Mouse (Mus musculus) liver, embryonic 14.5 days (tissue): ENCODE measurements around the gene Tubg1. TPM values are rescaled to one million over a fixed set of nuclear protein-coding genes. Genes with fewer than 3 reads are reported as not detected.

Experiments used
- ATAC-seq: fragments of 200-750 bp; cut with Nextera tagmentation; 2 replicates; pipeline ENCODE4 v1.8.0; 2017; ENCODE audit warnings: moderate number of reproducible peaks, mild to moderate bottlenecking, moderate library complexity; ENCODE audit not compliant: insufficient read depth
- DNase-seq, 3 experiments: peaks; one replicate each; pipeline ENCODE4 v3.0.0-alpha.2; 2012 to 2013; ENCODE audit warnings: low read depth in 3 of 3, low spot score in 3 of 3
- H3K27ac ChIP-seq: fragments of 300-500 bp; sonication (generic); 2 replicates; pipeline ENCODE4 v1.5.1; 2014; ENCODE audit warnings: moderate library complexity, mild to moderate bottlenecking, control low read depth, inconsistent platforms
- H3K27me3 ChIP-seq: fragments of 300-500 bp; sonication (generic); 2 replicates; pipeline ENCODE4 v1.6.1; 2014; ENCODE audit warnings: mild to moderate bottlenecking, low read length, moderate library complexity; ENCODE audit not compliant: control insufficient read depth, insufficient read depth
- H3K36me3 ChIP-seq: fragments of 300-500 bp; sonication (generic); replicated peaks from 2 replicates; pipeline ENCODE4 v1.6.1; 2014; ENCODE audit warnings: low read depth; ENCODE audit not compliant: control insufficient read depth, insufficient read depth
- H3K4me1 ChIP-seq, 2 experiments: fragments of 200-500 bp in 1 of 2; fragments of 300-500 bp in 1 of 2; sonication (generic) in 1 of 2; replicated peaks; 2 replicates each; pipeline ENCODE4 v1.6.1; 2012 to 2014; ENCODE audit warnings: antibody characterized with exemption in 1 of 2, inconsistent platforms in 1 of 2, low read length in 1 of 2; ENCODE audit not compliant: control insufficient read depth in 2 of 2, insufficient read depth in 2 of 2
- H3K4me2 ChIP-seq: fragments of 300-500 bp; sonication (generic); 2 replicates; pipeline ENCODE4 v1.6.1; 2014; ENCODE audit warnings: low read depth, mild to moderate bottlenecking, control low read depth, moderate library complexity
- H3K4me3 ChIP-seq, 2 experiments: fragments of 200-500 bp in 1 of 2; fragments of 300-500 bp in 1 of 2; sonication (generic) in 1 of 2; 2 replicates each; pipeline ENCODE4 v1.5.1; 2012 to 2014; ENCODE audit warnings: low read depth in 2 of 2, low read length in 2 of 2, mild to moderate bottlenecking in 2 of 2, control low read depth in 1 of 2, inconsistent platforms in 1 of 2, moderate library complexity in 1 of 2; ENCODE audit not compliant: insufficient read depth in 1 of 2
- H3K9ac ChIP-seq: fragments of 300-500 bp; sonication (generic); replicated peaks from 2 replicates; pipeline ENCODE4 v1.6.1; 2014; ENCODE audit warnings: mild to moderate bottlenecking, control low read depth, moderate library complexity
- H3K9me3 ChIP-seq: fragments of 300-500 bp; sonication (generic); 2 replicates; pipeline ENCODE4 v1.6.1; 2016; ENCODE audit warnings: low read length, mixed read lengths; ENCODE audit not compliant: control insufficient read depth
- CTCF ChIP-seq: IDR thresholded peaks from 2 replicates; pipeline ENCODE4 v1.5.1; 2016; ENCODE audit warnings: antibody characterized with exemption, low read depth, control low read depth
- EP300 ChIP-seq: IDR thresholded peaks from 2 replicates; pipeline ENCODE4 v1.6.1; 2016; ENCODE audit warnings: antibody characterized with exemption, low read depth
- WGBS: fragments of 180-500 bp; shearing (Covaris S2); extraction: QIAGEN DNeasy Blood & Tissue Kit; methylation state at CpG from one replicate; pipeline ENCODE4 v1.1.7; 2014; ENCODE audit not compliant: insufficient replicate concordance; 5-methylcytosine and 5-hydroxymethylcytosine counted together
- polyA plus RNA-seq, 2 experiments: library from polyadenylated mRNA; depleted of rRNA in 1 of 2; stranded (reverse) in 1 of 2; unstranded in 1 of 2; fragments of >200 nt; fragmentation: Nextera tagmentation in 1 of 2; extraction: Ambion mirVana in 1 of 2; gene quantifications; 2 replicates each; pipeline versions ENCODE4 v1.2.1 to v1.2.3; 2012 to 2014

Gene Tubg1
- polyA plus RNA-seq, 2 experiments, result 13.8 to 32.0 TPM

- WGBS, result 19% methylated on average over 12 of the region's 12 CpGs
- TF ChIP-seq EP300, result no peak
- no peak for TF ChIP-seq CTCF
- Histone ChIP-seq H3K4me3 (no peak overlapping the region), H3K27ac (no peak overlapping the region), H3K27me3 (no peaks in the 10 kb centered on the region; the same call in 1 of the 2 replicates), H3K9me3 (no peaks in the 10 kb centered on the region; the same call in 1 of the 2 replicates), H3K9ac (no peak overlapping the region), H3K4me1 (peaks cover 2 to 15% of the 10 kb centered on the region in 2 experiments; a peak in 2 of 4 replicates), H3K36me3 (no peaks in the 10 kb centered on the region), H3K4me2 (no peak overlapping the region)
- no peak for ATAC-seq
- DNase-seq, result no peak
Measured at GRCm38 (mm10) chr11:101133037-101133436, 13.3 kb downstream of the Tubg1 start.

DNA sequence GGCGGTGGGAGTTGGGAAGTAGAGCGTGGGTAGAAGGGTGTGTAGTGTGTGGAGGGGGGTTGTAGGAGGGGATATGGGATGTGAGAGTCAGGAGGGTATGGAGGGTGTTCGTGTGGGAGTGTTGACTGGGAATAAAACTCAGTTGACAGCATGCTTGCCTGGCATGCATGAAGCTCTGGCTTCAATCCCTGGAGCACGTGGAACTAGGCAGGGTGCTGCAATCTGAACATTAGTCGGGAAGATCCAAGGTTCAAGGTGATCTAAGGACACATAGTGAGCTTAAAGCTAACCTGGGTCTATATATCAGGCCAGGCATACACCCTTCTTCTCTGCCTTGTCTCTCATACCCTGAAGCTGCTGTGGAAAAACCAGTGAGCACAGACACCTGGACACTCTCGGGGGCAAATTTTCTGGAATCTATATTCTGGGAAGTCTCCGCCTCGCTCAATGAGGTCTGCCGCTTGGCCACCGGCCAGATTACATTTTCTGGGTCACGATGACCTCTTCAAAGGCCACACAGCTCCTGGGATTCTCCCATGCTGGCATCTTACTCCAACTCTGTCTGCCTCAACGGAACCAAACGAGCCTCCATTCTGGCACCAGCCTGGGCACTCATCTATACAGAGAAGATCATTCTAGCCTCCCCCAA, 14.6 kb downstream of the Tubg1 start:
- no peaks in the 10 kb centered on the region for H3K36me3 ChIP-seq
- no peak overlapping the region for H3K4me2 ChIP-seq
- no peaks in the 10 kb centered on the region; the same call in none of the 2 replicates for H3K27me3 ChIP-seq
- WGBS, result 74% methylated on average over 13 of the region's 13 CpGs
- TF ChIP-seq CTCF, result no peak
- TF ChIP-seq EP300, result no peak
- no peak overlapping the region for H3K4me3 ChIP-seq
- H3K9ac ChIP-seq, result no peak overlapping the region
- no peaks in the 10 kb centered on the region; the same call in 1 of the 2 replicates for H3K9me3 ChIP-seq
- H3K27ac ChIP-seq, result no peak overlapping the region
- DNase-seq (no peak), ATAC-seq (no peak)
- peaks cover 2 to 17% of the 10 kb centered on the region in 2 experiments; a peak in 2 of 4 replicates for H3K4me1 ChIP-seq

DNA sequence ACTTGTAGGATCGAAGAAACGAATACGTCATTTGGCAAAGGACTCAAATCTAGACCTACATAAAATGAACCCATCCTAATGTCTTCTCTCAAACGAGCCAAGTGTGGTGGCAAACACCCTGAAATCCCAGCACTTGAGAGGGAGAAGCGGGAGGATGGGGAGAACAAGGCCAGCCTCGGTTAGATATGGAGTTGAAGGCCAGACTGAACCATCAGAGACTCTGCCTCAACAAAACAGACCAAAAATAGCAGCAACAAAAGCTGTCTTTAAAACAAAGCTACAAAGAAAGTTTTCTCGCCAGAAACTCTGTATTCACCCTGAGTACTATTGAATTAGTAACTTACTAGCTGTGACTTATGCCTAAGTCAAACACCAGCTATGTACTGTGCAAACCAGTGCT, 17.3 kb downstream of the Tubg1 start:
- Histone ChIP-seq H3K27ac (no peak overlapping the region), H3K9ac (no peak overlapping the region), H3K9me3 (no peaks in the 10 kb centered on the region), H3K4me1 (0 out of 4 replicates have a peak, but pooled peaks cover 0 to 4% of the 10 kb centered on the region in 2 experiments), H3K4me3 (no peak overlapping the region), H3K27me3 (peaks cover 16% of the 10 kb centered on the region), H3K36me3 (no peaks in the 10 kb centered on the region), H3K4me2 (no peak overlapping the region)
- DNase-seq (no peak), ATAC-seq (no peak)
- WGBS, result 63% methylated on average over 7 of the region's 7 CpGs
- TF ChIP-seq EP300 (no peak), CTCF (no peak)

DNA sequence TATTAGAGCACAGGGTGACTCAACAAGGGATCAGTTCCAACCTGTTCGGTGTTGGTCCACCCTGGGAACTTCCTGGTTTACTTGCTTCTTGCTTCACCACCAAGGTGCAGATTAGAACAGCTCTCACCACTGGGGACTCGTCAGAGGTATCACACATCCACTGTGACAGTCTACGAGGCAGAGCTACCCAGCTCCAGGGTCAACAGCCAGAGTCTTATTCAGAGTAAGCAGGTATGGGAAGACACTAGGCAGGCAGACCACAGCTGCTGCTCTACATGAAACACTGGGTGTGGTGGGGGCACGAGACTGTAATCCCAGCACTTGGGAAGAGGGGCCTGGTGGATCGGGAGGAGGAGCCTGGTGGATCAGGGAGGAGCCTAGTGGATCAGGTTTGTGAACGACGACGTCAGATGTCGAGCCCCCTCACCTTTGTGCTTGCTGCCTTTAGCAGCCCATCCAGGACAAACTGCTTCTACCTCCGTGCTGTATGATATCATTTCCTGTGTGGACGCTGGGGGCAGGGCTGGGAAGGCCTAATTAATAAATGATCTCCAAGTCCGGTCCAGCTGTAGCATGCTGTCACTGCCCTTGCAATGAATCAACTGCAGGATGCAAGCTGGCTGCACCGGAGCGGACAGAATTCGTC, 18.9 kb downstream of the Tubg1 start:
- no peak for DNase-seq
- Histone ChIP-seq H3K27ac (no peak overlapping the region), H3K9me3 (no peaks in the 10 kb centered on the region), H3K36me3 (no peaks in the 10 kb centered on the region), H3K4me2 (no peak overlapping the region), H3K4me1 (0 out of 4 replicates have a peak, but pooled peaks cover 0 to 4% of the 10 kb centered on the region in 2 experiments), H3K9ac (no peak overlapping the region), H3K4me3 (no peak overlapping the region), H3K27me3 (peaks cover 16% of the 10 kb centered on the region)
- no peak for ATAC-seq
- WGBS, result 14% methylated on average over 15 of the region's 15 CpGs
- no peak for TF ChIP-seq CTCF
- no peak for TF ChIP-seq EP300

DNA sequence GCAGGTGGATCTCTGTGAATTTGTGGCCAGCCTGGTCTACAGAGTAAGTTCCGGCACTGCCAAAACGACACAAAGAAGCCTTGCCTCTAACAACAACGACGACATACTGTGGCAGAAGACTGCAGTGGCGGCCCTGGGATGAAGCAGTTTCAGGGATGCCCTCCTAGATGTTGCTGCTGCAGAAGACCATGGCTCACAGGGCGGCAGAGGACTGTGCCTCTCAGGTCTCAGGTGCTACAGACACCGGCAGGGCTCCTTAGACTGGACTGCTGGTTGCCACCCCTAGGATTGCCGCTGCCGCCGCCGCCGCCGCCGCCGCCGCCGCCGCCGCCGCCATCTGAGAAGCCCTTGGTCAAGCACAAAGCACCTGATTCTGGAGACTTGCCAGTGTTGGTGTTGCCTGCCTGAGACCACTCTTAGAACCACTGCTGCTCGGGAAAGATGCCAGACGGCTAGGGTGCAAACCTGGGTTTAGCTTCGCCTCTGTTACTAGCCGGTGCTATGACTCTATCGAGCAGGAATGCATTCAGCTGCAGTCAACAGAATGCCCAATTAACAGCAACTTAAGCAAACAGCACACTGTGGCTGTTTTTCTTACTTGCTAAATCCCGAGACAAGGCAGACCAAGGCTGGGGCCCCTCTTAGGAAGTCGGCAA, 20.6 kb downstream of the Tubg1 start:
- H3K27me3 ChIP-seq, result peaks cover 18% of the 10 kb centered on the region
- peak overlapping the region; percentile 28; the same call in 1 of the 2 replicates for H3K4me2 ChIP-seq
- H3K27ac ChIP-seq, result no peak overlapping the region
- TF ChIP-seq EP300, result no peak
- no peak for TF ChIP-seq CTCF
- peaks cover 0 to 3% of the 10 kb centered on the region in 2 experiments; a peak in 1 of 4 replicates for H3K4me1 ChIP-seq
- H3K9me3 ChIP-seq, result no peaks in the 10 kb centered on the region
- H3K4me3 ChIP-seq, result no peak overlapping the region
- no peaks in the 10 kb centered on the region for H3K36me3 ChIP-seq
- ATAC-seq (no peak), DNase-seq (no peak)
- H3K9ac ChIP-seq, result no peak overlapping the region
- WGBS, result 40% methylated on average over 27 of the region's 27 CpGs
